Mouse (Mus musculus) heart, embryonic 14.5 days (tissue): ENCODE results near the gene Zdhhc19. TPM values are rescaled to one million over a fixed set of nuclear protein-coding genes. Genes with fewer than 3 reads are reported as not detected.
A peak's percentile ranks its signal among the peaks of the same experiment; 100 is the strongest.

Experiments used
- ATAC-seq: fragments of 200-750 bp; cut with Nextera tagmentation; 2 replicates; pipeline ENCODE4 v1.8.0; 2017; ENCODE audit warnings: low read depth, moderate TSS enrichment; ENCODE audit not compliant: insufficient number of reproducible peaks, insufficient read depth, low FRiP score
- H3K27ac ChIP-seq, 2 experiments: fragments of 200-500 bp in 1 of 2; fragments of 300-500 bp in 1 of 2; sonication (generic) in 1 of 2; replicated peaks in 1 of 2; 2 replicates each; pipeline ENCODE4 v1.5.1; 2012 to 2014; ENCODE audit warnings: low read depth in 2 of 2, low read length in 2 of 2, control low read depth in 1 of 2, mild to moderate bottlenecking in 1 of 2, mixed read lengths in 1 of 2; ENCODE audit not compliant: control insufficient read depth in 1 of 2, insufficient read depth in 1 of 2
- H3K27me3 ChIP-seq: fragments of 300-500 bp; sonication (generic); 2 replicates; pipeline ENCODE4 v1.6.1; 2014; ENCODE audit warnings: mild to moderate bottlenecking, low read length, control low read depth; ENCODE audit not compliant: control insufficient read depth, insufficient read depth
- H3K36me3 ChIP-seq: fragments of 300-500 bp; sonication (generic); 2 replicates; pipeline ENCODE4 v1.6.1; 2014; ENCODE audit warnings: mild to moderate bottlenecking, control low read depth, low read length, mixed read lengths; ENCODE audit not compliant: control insufficient read depth, insufficient read depth
- H3K4me1 ChIP-seq, 2 experiments: fragments of 200-500 bp in 1 of 2; fragments of 300-500 bp in 1 of 2; sonication (generic) in 1 of 2; 2 replicates each; pipeline ENCODE4 v1.6.1; 2012 to 2014; ENCODE audit warnings: low read length in 2 of 2, control low read depth in 1 of 2, mixed read lengths in 1 of 2; ENCODE audit not compliant: control insufficient read depth in 2 of 2, insufficient read depth in 2 of 2
- H3K4me2 ChIP-seq: fragments of 300-500 bp; sonication (generic); 2 replicates; pipeline ENCODE4 v1.6.1; 2014; ENCODE audit warnings: mild to moderate bottlenecking, low read length
- H3K4me3 ChIP-seq, 2 experiments: fragments of 200-500 bp in 1 of 2; fragments of 300-500 bp in 1 of 2; sonication (generic) in 1 of 2; 2 replicates each; pipeline ENCODE4 v1.5.1; 2012 to 2014; ENCODE audit warnings: low read length in 2 of 2, mild to moderate bottlenecking in 2 of 2, control low read depth in 1 of 2, low read depth in 1 of 2, moderate library complexity in 1 of 2; ENCODE audit not compliant: control insufficient read depth in 1 of 2, insufficient read depth in 1 of 2
- H3K9ac ChIP-seq: fragments of 300-500 bp; sonication (generic); 2 replicates; pipeline ENCODE4 v1.6.1; 2014; ENCODE audit warnings: mild to moderate bottlenecking, low read length
- H3K9me3 ChIP-seq: fragments of 300-500 bp; sonication (generic); 2 replicates; pipeline ENCODE4 v1.6.1; 2016; ENCODE audit warnings: low read length, control low read depth; ENCODE audit not compliant: control insufficient read depth
- WGBS: fragments of 180-500 bp; shearing (Covaris S2); extraction: QIAGEN DNeasy Blood & Tissue Kit; methylation state at CpG from one replicate; pipeline ENCODE4 v1.1.7; 2014; 5-methylcytosine and 5-hydroxymethylcytosine counted together
- polyA plus RNA-seq: library from polyadenylated mRNA; unstranded; fragments of >200 nt; fragmentation: Nextera tagmentation; extraction: Ambion mirVana; gene quantifications from 2 replicates; pipeline ENCODE4 v1.2.1, GENCODE M21; 2014

Zdhhc19 gene
- polyA plus RNA-seq, 1 experiment from 2014 or later = not detected

DNA sequence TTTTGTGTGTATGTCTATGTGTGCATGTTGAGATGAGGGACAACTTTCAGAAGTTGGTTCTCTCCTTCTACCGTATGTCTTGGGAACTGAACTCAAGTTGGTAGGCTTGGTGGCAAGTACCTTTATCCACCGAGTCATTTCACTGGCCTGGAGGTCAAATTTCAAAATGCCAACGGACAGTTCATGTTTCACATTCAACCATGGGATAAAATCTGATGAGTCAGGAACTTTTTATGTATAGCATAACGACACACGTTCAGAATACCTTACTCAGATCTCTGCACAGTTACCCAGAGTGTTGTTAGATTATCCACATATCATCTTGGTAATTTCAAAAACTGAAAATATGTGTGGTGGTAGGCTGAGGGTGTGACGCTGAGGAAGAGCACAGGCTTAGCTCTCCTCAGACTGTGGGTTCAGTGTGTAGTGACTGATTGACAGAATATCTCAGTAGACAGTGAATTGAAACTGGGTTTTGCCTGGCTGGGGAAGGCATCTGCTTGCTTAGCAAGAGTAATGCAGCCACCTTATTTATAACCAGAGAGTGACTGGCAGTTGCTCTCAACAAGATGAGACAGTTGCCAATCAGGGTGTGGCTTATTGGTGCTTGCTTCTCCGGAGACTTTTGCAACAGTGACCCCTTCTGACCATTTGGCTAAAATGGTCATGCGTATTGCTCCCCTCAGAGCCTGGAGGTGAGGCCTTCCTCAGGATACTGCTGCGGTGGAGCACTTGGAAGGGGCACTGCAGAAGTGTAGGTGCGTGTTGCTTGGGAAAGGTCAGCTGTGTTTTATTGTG, 38.3 kb upstream of the Zdhhc19 start:
- Histone ChIP-seq H3K36me3 (peaks cover 58% of the 10 kb centered on the region), H3K4me1 (peaks cover under 1 to 2% of the 10 kb centered on the region in 2 experiments; a peak in 3 of 4 replicates), H3K4me3 (no peak overlapping the region), H3K27ac (no peak overlapping the region), H3K9me3 (no peaks in the 10 kb centered on the region), H3K9ac (no peak overlapping the region), H3K4me2 (no peak overlapping the region), H3K27me3 (no peaks in the 10 kb centered on the region)
- ATAC-seq = peak; percentile 47; the same call in 1 of the 2 replicates
- WGBS = 58% methylated on average over 10 of the region's 10 CpGs

GRCm38 (mm10) chr16:32460518-32460917, 35.5 kb upstream of the Zdhhc19 start:
- no peaks in the 10 kb centered on the region for H3K9me3 ChIP-seq
- H3K27me3 ChIP-seq = no peaks in the 10 kb centered on the region
- peaks cover 55% of the 10 kb centered on the region for H3K36me3 ChIP-seq
- H3K4me1 ChIP-seq = peaks cover 7 to 12% of the 10 kb centered on the region in 2 experiments
- H3K4me2 ChIP-seq = no peak overlapping the region
- no peak overlapping the region for H3K27ac ChIP-seq
- H3K9ac ChIP-seq = no peak overlapping the region
- H3K4me3 ChIP-seq = no peak overlapping the region
- no peak for ATAC-seq
- 48% methylated on average over 4 of the region's 4 CpGs for WGBS

GRCm38 (mm10) chr16:32461713-32462112, 34.4 kb upstream of the Zdhhc19 start:
- 94% methylated on average over 5 of the region's 5 CpGs for WGBS
- Histone ChIP-seq H3K9me3 (no peaks in the 10 kb centered on the region), H3K36me3 (peaks cover 54% of the 10 kb centered on the region), H3K27me3 (no peaks in the 10 kb centered on the region), H3K27ac (no peak overlapping the region), H3K4me3 (no peak overlapping the region), H3K9ac (no peak overlapping the region), H3K4me1 (peaks cover 7 to 12% of the 10 kb centered on the region in 2 experiments), H3K4me2 (no peak overlapping the region)
- ATAC-seq = no peak

- H3K4me2 ChIP-seq = 0 out of 2 replicates have a peak overlapping the region, but pooled peaks have one; percentile 27
- 83% methylated on average over 16 of the region's 16 CpGs for WGBS
- peak overlapping the region; percentile 64 to 72 for H3K27ac ChIP-seq
- H3K27me3 ChIP-seq = no peaks in the 10 kb centered on the region
- H3K36me3 ChIP-seq = peaks cover 60% of the 10 kb centered on the region
- ATAC-seq = no peak
- no peaks in the 10 kb centered on the region for H3K9me3 ChIP-seq
- H3K9ac ChIP-seq = no peak overlapping the region
- H3K4me1 ChIP-seq = peaks cover 7 to 12% of the 10 kb centered on the region in 2 experiments
- H3K4me3 ChIP-seq = no peak overlapping the region
Measured at GRCm38 (mm10) chr16:32462950-32463349, 33.1 kb upstream of the Zdhhc19 start.

GRCm38 (mm10) chr16:32463426-32463825, 32.6 kb upstream of the Zdhhc19 start:
- Histone ChIP-seq H3K4me1 (peaks cover 7 to 12% of the 10 kb centered on the region in 2 experiments), H3K27me3 (no peaks in the 10 kb centered on the region), H3K4me3 (no peak overlapping the region), H3K9me3 (no peaks in the 10 kb centered on the region), H3K36me3 (peaks cover 60% of the 10 kb centered on the region), H3K27ac (peak overlapping the region; percentile 72 to 75), H3K4me2 (0 out of 2 replicates have a peak overlapping the region, but pooled peaks have one; percentile 27), H3K9ac (no peak overlapping the region)
- peak; percentile 76 for ATAC-seq
- 27% methylated on average over 2 of the region's 2 CpGs for WGBS

- Histone ChIP-seq H3K36me3 (peaks cover 54% of the 10 kb centered on the region), H3K4me2 (no peak overlapping the region), H3K4me1 (peaks cover 7 to 12% of the 10 kb centered on the region in 2 experiments), H3K27me3 (no peaks in the 10 kb centered on the region), H3K9me3 (no peaks in the 10 kb centered on the region), H3K27ac (no peak overlapping the region), H3K9ac (no peak overlapping the region), H3K4me3 (no peak overlapping the region)
- 0% methylated on average over 1 of the region's 1 CpGs for WGBS
- no peak for ATAC-seq
Measured at GRCm38 (mm10) chr16:32464908-32465307, 31.2 kb upstream of the Zdhhc19 start.

DNA sequence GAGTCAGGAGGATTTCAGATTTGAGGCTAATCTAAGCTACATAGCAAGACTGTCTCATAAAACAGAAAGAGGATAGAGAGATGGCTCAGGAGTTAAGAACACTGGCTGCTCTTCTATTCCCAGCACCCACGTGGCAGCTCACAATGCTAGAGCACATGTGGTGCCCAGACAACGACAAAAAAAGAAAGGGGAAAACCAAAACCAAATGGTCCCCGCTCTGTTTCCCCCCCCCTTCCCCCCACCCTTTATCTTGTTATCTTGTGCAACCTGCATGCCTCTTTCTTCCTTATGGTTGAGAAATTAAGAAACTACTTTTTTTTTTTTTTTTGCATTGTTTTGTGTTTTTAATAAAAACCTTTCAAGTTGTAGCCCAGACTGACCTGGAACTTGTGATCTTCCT, 27.6 kb upstream of the Zdhhc19 start:
- peaks cover 4 to 5% of the 10 kb centered on the region in 2 experiments for H3K4me1 ChIP-seq
- no peak overlapping the region for H3K27ac ChIP-seq
- no peaks in the 10 kb centered on the region for H3K27me3 ChIP-seq
- H3K4me2 ChIP-seq = no peak overlapping the region
- 81% methylated on average over 3 of the region's 3 CpGs for WGBS
- H3K4me3 ChIP-seq = no peak overlapping the region
- peaks cover 72% of the 10 kb centered on the region for H3K36me3 ChIP-seq
- H3K9me3 ChIP-seq = no peaks in the 10 kb centered on the region
- H3K9ac ChIP-seq = no peak overlapping the region
- no peak for ATAC-seq
